12 mouse cellular contexts compared by ENCODE assay signal in genomic region chr10:30754825-30755457, GRCm38 (mm10). TPM values are rescaled to one million over a fixed set of nuclear protein-coding genes. Genes with fewer than 3 reads are reported as not detected.
A peak's percentile ranks its signal among the peaks of the same experiment; 100 is the strongest.
DNase-seq lines count a peak whose midpoint lies in the region; ATAC-seq and TF ChIP-seq lines count a peak whose summit lies in the region.
"Had no signal": no experiment of that assay in that cellular context is flagged by ENCODE, and none has a peak within 500 bp of the region (broad histone marks: within the 10 kb centered on the region; RNA-seq: fewer than 3 reads in every experiment).

No protein-coding gene starts in this region.

- DNase-seq in lung, embryonic 14.5 days, result no peak
- no peak for DNase-seq in lung, adult 18-20 months
- no peak for DNase-seq in layer of hippocampus, postnatal 25 days (ENCODE audit: extremely low spot score in 1 of 2, low spot score in 1 of 2)
- no peak for DNase-seq in urinary bladder, adult 18-20 months (ENCODE audit: low spot score in 2 of 2)
- no peak for DNase-seq in right cerebral cortex, adult 18-20 months
- DNase-seq: cerebellum, adult 11 months; thymus, postnatal 25 days had no signal

- H3K27me3 ChIP-seq in lung, embryonic 14.5 days (ENCODE audit: insufficient read depth, low read length), result no peaks in the 10 kb centered on the region
- H3K27me3 ChIP-seq: neural tube, embryonic 12.5 days had no signal

- no peak for TF ChIP-seq POLR2A in bone marrow, adult 2 months (IDR thresholded peaks at IDR 0.05; ENCODE audit: borderline replicate concordance, control insufficient read depth, low read depth, low read length)

- no peak overlapping the region for H3K4me3 ChIP-seq in lung, embryonic 14.5 days (ENCODE audit: low read depth, low read length)
- no peak overlapping the region for H3K4me3 ChIP-seq in bone marrow, adult 2 months (replicated peaks; ENCODE audit: control insufficient read depth, low read depth, low read length)
- H3K4me3 ChIP-seq: neural tube, embryonic 12.5 days had no signal

- H3K9ac ChIP-seq in lung, embryonic 14.5 days, result no peak overlapping the region; the same call in 1 of the 2 replicates
- H3K9ac ChIP-seq: neural tube, embryonic 12.5 days had no signal

- H3K9me3 ChIP-seq in lung, embryonic 14.5 days (ENCODE audit: low read depth, low read length), result no peaks in the 10 kb centered on the region
- H3K9me3 ChIP-seq: neural tube, embryonic 12.5 days had no signal

- no peak overlapping the region for H3K27ac ChIP-seq in lung, embryonic 14.5 days (ENCODE audit: low read depth)
- H3K27ac ChIP-seq in bone marrow, adult 2 months (ENCODE audit: control insufficient read depth, insufficient read depth, low read depth, low read length, poor library complexity), result peak overlapping the region; percentile 50; the same call in 1 of the 2 replicates
- H3K27ac ChIP-seq: hindbrain, postnatal 0 days; neural tube, embryonic 12.5 days had no signal

- ATAC-seq in lung, embryonic 14.5 days (ENCODE audit: insufficient read depth), result peak; percentile 48; the same call in 1 of the 2 replicates
- peak; percentile 70 for ATAC-seq in granulocyte monocyte progenitor cell, adult 5-6 weeks (replicated peaks; ENCODE audit: poor library complexity, severe bottlenecking)
- peak; percentile 77 for ATAC-seq in megakaryocyte, adult 5-6 weeks (ENCODE audit: poor library complexity, severe bottlenecking)
- ATAC-seq: hindbrain, postnatal 0 days had no signal

- peak overlapping the region; percentile 38 for H3K4me2 ChIP-seq in lung, embryonic 14.5 days
- H3K4me2 ChIP-seq: neural tube, embryonic 12.5 days had no signal

- no peaks in the 10 kb centered on the region for H3K36me3 ChIP-seq in lung, embryonic 14.5 days (ENCODE audit: insufficient read depth)
- H3K36me3 ChIP-seq: neural tube, embryonic 12.5 days had no signal

- H3K4me1 ChIP-seq in lung, embryonic 14.5 days (ENCODE audit: insufficient read depth), result no peaks in the 10 kb centered on the region
- H3K4me1 ChIP-seq in bone marrow, adult 2 months (ENCODE audit: control insufficient read depth, insufficient read depth, low read length), result peaks cover 4% of the 10 kb centered on the region; the same call in 1 of the 2 replicates
- H3K4me1 ChIP-seq: neural tube, embryonic 12.5 days had no signal

- 16% methylated on average over 4 of the region's 4 CpGs for WGBS in lung, embryonic 14.5 days
- 7% methylated on average over 4 of the region's 4 CpGs for WGBS in bone marrow, adult 2 months

- TF ChIP-seq CTCF in lung, embryonic 14.5 days (IDR thresholded peaks at IDR 0.05; ENCODE audit: low read depth), result no peak
- no peak for TF ChIP-seq CTCF in bone marrow, adult 2 months (IDR thresholded peaks at IDR 0.05; ENCODE audit: control insufficient read depth, insufficient read depth, low read length)

RNA-seq across cellular contexts. Expression of gene Ncoa7, which starts 48.2 kb away (rescaled TPM):
- 10.7 and 11.5 TPM in 2 replicates for polyA plus RNA-seq in lung, embryonic 14.5 days (2014; fragmentation: Nextera tagmentation; extraction: Ambion mirVana)
- polyA plus RNA-seq in bone marrow, adult 2 months (2011; ENCODE audit: insufficient read depth, insufficient read length, low replicate concordance, missing spikeins), result 26.2 and 35.6 TPM in 2 replicates
- total RNA-seq in granulocyte monocyte progenitor cell, adult 5-6 weeks (2014; fragmentation: Nextera tagmentation), result 13.6 and 20.2 TPM in 2 replicates
- 14.8 and 17.5 TPM in 2 replicates for total RNA-seq in granulocyte monocyte progenitor cell, adult 5-6 weeks (2017)
- total RNA-seq in megakaryocyte, adult 5-6 weeks (2015), result 31.3 and 36.2 TPM in 2 replicates
- 19.7 and 21.9 TPM in 2 replicates for total RNA-seq in megakaryocyte, adult 5-6 weeks (2017)
- total RNA-seq in layer of hippocampus, postnatal 25 days (2021), result 100 to 1,000 TPM; 102 to 106 TPM
